Mouse (Mus musculus): ENCODE results near the gene Tanc1. TPM values are rescaled to one million over a fixed set of nuclear protein-coding genes. Genes with fewer than 3 reads are reported as not detected.
A peak's percentile ranks its signal among the peaks of the same experiment; 100 is the strongest.

Tanc1 gene
- polyA plus RNA-seq, 1 experiment from 2014 or later, result 2.4 TPM

DNA sequence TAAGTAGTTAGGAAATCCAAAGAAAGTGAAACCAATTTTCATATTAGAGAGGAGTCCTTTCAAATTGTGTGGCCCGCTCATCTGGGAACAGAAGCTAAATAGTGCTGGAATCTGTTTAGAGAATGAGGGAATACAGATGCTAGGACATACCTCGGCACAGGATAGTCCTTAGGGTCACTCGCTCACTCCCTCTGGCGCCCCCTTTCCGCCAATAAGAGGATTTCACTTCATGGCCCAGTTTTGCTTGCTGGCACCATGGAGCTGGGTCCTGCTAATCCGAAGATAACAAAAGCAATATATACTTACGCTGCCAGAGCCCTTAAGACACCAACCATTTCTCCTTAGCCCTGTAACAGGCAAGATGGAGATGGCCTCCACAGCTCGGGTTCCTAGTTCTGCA, 15.3 kb upstream of the Tanc1 start:
- Histone ChIP-seq H3K4me2 (no peak overlapping the region), H3K9me3 (replicated peaks) (no peaks in the 10 kb centered on the region), H3K9ac (no peak overlapping the region), H3K27ac (replicated peaks) (no peak overlapping the region), H3K4me1 (replicated peaks) (0 out of 2 replicates have a peak, but pooled peaks cover 5% of the 10 kb centered on the region), H3K36me3 (replicated peaks) (no peaks in the 10 kb centered on the region), H3K27me3 (no peaks in the 10 kb centered on the region), H3K4me3 (replicated peaks) (no peak overlapping the region)
- ATAC-seq (ENCODE audit: insufficient read depth), result no peak
- 44% methylated on average over 8 of the region's 8 CpGs for WGBS (ENCODE audit: insufficient replicate concordance)

DNA sequence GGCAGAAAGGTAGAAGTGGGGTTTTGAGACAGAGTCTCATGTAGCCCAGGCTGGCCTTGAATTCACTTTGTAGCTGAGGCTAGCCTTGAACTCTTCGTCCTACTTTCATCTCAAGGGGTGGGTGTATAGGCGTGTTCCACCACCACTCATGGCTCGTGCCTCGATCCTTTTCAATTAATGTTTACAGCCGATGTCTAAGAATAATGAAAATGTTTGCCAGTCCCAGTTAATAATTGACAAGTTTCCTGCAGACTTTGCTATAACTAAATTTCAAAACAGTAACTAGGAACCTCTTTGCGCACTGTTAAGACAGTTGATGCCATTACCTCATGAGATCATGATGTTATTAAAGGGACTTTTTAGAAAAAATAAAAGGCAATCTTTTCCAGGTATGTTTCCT, 13.6 kb upstream of the Tanc1 start:
- H3K36me3 ChIP-seq (replicated peaks), result no peaks in the 10 kb centered on the region
- no peaks in the 10 kb centered on the region for H3K9me3 ChIP-seq (replicated peaks)
- no peak overlapping the region for H3K9ac ChIP-seq
- no peaks in the 10 kb centered on the region for H3K27me3 ChIP-seq
- WGBS (ENCODE audit: insufficient replicate concordance), result 62% methylated on average over 6 of the region's 6 CpGs
- H3K4me2 ChIP-seq, result peak overlapping the region; percentile 31
- no peak for ATAC-seq (ENCODE audit: insufficient read depth)
- 0 out of 2 replicates have a peak, but pooled peaks cover 5% of the 10 kb centered on the region for H3K4me1 ChIP-seq (replicated peaks)
- no peak overlapping the region for H3K4me3 ChIP-seq (replicated peaks)
- H3K27ac ChIP-seq (replicated peaks), result peak overlapping the region; percentile 51; the same call in 1 of the 2 replicates

DNA sequence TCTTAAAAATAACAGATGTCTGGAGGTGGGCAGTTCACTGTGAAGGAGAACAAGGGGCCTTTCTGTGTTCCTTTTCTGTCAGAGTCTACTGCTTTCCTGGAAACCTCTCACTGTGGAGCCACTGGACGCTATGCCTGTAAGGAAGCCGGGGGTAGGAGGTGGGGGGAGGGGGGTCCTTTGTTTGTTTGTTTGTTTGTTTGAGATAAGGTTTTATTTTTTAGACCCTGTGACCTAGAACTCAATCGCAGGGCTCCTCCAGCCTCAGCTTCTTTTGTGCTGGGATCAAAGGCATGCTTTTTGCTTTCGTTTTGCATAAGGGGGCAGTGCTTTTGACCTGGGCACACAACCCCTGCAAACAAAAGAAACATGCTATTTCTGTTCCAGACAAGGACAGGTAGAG, 12.9 kb upstream of the Tanc1 start:
- Histone ChIP-seq H3K4me1 (replicated peaks) (0 out of 2 replicates have a peak, but pooled peaks cover 5% of the 10 kb centered on the region), H3K27me3 (no peaks in the 10 kb centered on the region), H3K36me3 (replicated peaks) (no peaks in the 10 kb centered on the region), H3K9me3 (replicated peaks) (no peaks in the 10 kb centered on the region), H3K9ac (no peak overlapping the region), H3K27ac (replicated peaks) (peak overlapping the region; percentile 51), H3K4me3 (replicated peaks) (no peak overlapping the region; the same call in 1 of the 2 replicates), H3K4me2 (peak overlapping the region; percentile 31)
- ATAC-seq (ENCODE audit: insufficient read depth), result no peak
- 17% methylated on average over 4 of the region's 4 CpGs for WGBS (ENCODE audit: insufficient replicate concordance)

DNA sequence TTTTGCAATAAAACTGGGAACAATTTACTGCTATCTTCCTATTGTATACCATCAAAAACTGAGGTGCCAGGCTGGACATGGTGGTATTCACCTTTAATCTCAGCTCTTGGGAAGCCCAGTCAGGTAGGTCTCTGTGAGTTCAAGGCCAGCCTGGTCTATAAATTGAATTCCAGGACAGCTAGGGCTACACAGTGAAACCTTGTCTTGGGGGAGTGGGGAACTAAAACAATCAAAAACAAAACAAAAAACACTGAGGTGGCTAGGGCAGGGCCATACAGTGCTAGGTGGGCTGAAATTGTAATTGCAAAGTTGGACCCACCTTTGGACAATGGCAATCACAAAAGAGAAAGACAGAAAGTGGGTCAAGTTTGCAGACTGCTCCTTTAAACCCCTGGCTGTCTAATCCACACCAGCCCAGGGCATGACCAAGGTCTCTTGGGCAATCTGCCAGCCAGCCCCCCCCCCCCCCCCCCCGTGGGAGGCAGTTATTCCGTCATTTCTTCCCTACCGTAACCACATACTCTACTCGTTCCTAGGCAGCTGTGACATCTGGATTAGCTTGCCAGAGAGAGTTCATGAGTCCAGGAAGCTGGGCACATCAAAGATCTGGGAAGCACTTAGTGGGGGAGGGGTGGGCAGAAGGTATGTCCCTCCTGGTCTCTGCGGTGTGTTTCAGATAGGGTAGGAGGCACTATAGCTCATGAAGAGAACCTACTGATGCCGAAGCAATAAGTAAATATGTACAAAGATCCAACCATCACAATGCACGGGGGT, 12.3 kb upstream of the Tanc1 start:
- Histone ChIP-seq H3K9ac (no peak overlapping the region), H3K27ac (replicated peaks) (peak overlapping the region; percentile 38; the same call in 1 of the 2 replicates), H3K9me3 (replicated peaks) (no peaks in the 10 kb centered on the region), H3K27me3 (no peaks in the 10 kb centered on the region), H3K4me2 (peak overlapping the region; percentile 31; the same call in 1 of the 2 replicates), H3K4me1 (replicated peaks) (0 out of 2 replicates have a peak, but pooled peaks cover 5% of the 10 kb centered on the region), H3K4me3 (replicated peaks) (no peak overlapping the region), H3K36me3 (replicated peaks) (no peaks in the 10 kb centered on the region)
- 10% methylated on average over 7 of the region's 7 CpGs for WGBS (ENCODE audit: insufficient replicate concordance)
- ATAC-seq (ENCODE audit: insufficient read depth), result peak; percentile 28; the same call in 1 of the 2 replicates

DNA sequence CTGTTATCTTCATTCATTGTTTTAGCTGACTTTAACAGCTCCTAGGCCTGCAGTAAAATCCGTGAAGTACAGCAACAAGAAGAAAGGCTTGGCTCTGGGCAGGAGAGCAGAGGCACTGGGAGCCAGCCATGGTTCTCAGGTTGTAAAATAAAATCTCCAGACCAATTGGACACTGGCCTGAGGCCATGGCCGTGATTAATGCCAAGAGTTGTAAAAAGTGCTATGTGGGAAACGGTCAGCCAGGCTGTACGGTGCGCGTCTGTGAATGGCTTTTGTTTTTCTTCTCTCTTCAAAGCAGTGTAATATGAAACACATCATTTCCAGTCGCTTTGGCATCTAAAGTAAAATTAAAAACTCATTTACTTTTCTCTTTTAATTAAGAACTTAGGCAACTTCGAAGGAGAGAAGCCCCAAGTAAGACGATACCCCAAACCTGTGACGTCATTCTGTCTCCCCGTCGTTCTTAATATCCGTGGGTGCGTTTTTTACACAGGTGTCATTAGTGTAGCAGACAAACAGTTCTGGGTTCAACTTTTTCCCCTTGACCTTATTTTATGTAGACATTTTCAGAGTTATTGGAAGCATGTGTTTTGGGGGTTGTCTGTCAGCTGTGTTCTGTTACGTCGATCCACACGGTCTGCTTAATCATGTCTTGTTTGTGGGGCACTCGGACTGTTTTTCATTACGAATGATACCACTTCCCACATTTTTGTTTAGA, 11.6 kb upstream of the Tanc1 start:
- 74% methylated on average over 19 of the region's 19 CpGs for WGBS (ENCODE audit: insufficient replicate concordance)
- Histone ChIP-seq H3K9me3 (replicated peaks) (no peaks in the 10 kb centered on the region), H3K4me3 (replicated peaks) (no peak overlapping the region), H3K36me3 (replicated peaks) (no peaks in the 10 kb centered on the region), H3K4me1 (replicated peaks) (0 out of 2 replicates have a peak, but pooled peaks cover 5% of the 10 kb centered on the region), H3K9ac (no peak overlapping the region), H3K4me2 (no peak overlapping the region), H3K27me3 (no peaks in the 10 kb centered on the region), H3K27ac (replicated peaks) (no peak overlapping the region; the same call in 1 of the 2 replicates)
- no peak for ATAC-seq (ENCODE audit: insufficient read depth)

DNA sequence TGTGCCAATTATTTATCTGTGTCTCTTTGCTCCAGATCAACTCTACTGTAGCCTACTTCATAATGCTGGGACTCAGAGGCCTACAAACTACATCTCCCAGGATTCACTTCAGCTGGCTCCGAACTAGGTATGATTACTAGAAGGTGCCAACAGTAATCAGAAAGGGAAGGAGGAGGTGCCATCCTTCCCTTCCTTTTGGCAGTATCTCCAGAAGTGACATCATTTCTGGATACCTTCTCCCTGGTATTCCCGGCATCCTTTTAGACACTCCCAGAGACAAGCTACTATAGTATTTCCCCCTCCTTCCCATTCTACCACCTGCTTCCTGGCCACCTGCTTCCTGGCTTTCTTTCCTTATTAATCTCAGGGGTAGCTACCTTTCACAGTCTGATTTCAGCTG, 10.9 kb upstream of the Tanc1 start:
- 48% methylated on average over 2 of the region's 2 CpGs for WGBS (ENCODE audit: insufficient replicate concordance)
- no peak overlapping the region for H3K4me3 ChIP-seq (replicated peaks)
- H3K27ac ChIP-seq (replicated peaks), result no peak overlapping the region
- 0 out of 2 replicates have a peak, but pooled peaks cover 5% of the 10 kb centered on the region for H3K4me1 ChIP-seq (replicated peaks)
- H3K9me3 ChIP-seq (replicated peaks), result no peaks in the 10 kb centered on the region
- no peak overlapping the region for H3K9ac ChIP-seq
- H3K4me2 ChIP-seq, result no peak overlapping the region
- H3K36me3 ChIP-seq (replicated peaks), result no peaks in the 10 kb centered on the region
- H3K27me3 ChIP-seq, result no peaks in the 10 kb centered on the region
- ATAC-seq (ENCODE audit: insufficient read depth), result no peak

DNA sequence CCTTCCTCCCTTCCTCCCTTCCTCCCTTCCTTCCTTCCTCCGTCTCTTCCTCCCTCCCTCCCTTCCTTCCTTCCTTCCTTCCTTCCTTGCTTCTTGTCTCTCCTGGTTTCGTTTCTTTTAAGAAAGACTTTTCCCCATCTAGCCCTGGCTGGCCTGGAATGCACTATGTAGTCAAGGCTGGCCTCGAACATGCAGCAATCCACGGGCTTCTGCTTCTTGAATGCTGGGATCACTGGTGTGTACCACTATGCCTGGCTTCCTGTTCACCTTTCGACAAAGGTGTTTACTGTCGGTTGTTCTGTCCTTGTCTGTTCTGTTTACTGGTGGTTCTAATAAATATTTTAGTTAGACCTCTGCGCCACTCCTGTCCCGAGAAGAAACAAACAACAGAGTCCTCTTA, 10.4 kb upstream of the Tanc1 start:
- Histone ChIP-seq H3K4me2 (no peak overlapping the region), H3K27ac (replicated peaks) (no peak overlapping the region), H3K4me1 (replicated peaks) (0 out of 2 replicates have a peak, but pooled peaks cover 5% of the 10 kb centered on the region), H3K9ac (no peak overlapping the region), H3K27me3 (no peaks in the 10 kb centered on the region), H3K4me3 (replicated peaks) (no peak overlapping the region), H3K9me3 (replicated peaks) (no peaks in the 10 kb centered on the region), H3K36me3 (replicated peaks) (no peaks in the 10 kb centered on the region)
- 59% methylated on average over 8 of the region's 8 CpGs for WGBS (ENCODE audit: insufficient replicate concordance)
- ATAC-seq (ENCODE audit: insufficient read depth), result no peak

DNA sequence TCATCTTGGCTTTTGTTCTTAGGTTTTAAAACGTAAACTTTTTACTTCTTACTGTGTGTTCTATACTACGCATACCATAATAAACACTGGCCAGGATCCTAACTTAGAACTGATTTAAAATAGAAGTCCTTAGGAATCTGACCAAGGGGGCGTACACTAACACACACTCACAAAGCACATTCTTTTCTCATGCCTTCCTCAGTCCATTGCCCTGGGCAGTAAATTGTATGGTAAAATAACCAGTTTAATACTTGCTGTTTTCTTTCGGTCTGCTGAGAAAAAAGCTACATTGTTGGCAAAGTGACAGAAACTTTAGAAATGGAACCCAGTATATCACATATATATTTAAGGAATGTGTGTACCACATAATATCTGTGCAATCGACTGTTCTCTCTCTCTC, 2.9 kb upstream of the Tanc1 start:
- Histone ChIP-seq H3K27me3 (peaks cover 56% of the 10 kb centered on the region), H3K4me2 (no peak overlapping the region), H3K27ac (replicated peaks) (no peak overlapping the region), H3K9me3 (replicated peaks) (no peaks in the 10 kb centered on the region), H3K9ac (no peak overlapping the region), H3K4me1 (replicated peaks) (peaks cover 5% of the 10 kb centered on the region; the same call in 1 of the 2 replicates), H3K36me3 (replicated peaks) (no peaks in the 10 kb centered on the region), H3K4me3 (replicated peaks) (no peak overlapping the region)
- ATAC-seq (ENCODE audit: insufficient read depth), result no peak
- WGBS (ENCODE audit: insufficient replicate concordance), result 64% methylated on average over 5 of the region's 5 CpGs

DNA sequence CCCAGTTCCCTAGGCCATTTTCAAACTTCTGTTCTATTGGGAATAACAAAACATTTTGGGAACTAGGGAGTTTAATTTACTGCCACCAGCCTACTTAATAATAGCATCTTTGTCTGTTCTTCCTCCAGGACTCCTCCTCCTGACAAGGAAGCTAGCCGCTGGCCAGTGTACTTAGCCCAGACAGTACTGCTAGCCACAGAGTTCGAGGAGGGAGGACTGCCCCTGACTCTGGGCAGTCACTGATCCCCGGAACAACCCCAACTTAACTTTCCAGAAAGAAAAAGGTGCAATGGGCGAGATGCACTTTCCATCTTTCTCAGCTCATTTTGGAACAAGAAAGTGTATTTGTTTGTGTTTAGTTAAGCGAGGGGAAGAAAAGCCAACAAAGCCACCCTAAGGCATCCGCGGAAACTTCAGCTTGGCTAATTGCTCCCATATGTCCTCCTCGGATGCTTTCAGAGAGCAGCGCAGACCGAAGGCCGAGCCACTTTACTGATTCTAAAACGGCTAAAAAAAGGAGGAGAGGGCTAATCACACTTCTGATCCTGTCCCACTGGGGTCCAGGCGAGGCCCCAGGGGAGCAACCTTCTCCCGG, 529 bp upstream of the Tanc1 start:
- Histone ChIP-seq H3K27me3 (peaks cover 74% of the 10 kb centered on the region), H3K4me3 (replicated peaks) (peak overlapping the region; percentile 63), H3K27ac (replicated peaks) (peak overlapping the region; percentile 12; the same call in 1 of the 2 replicates), H3K4me1 (replicated peaks) (peaks cover 10% of the 10 kb centered on the region), H3K9me3 (replicated peaks) (no peaks in the 10 kb centered on the region), H3K9ac (peak overlapping the region; percentile 35; the same call in 1 of the 2 replicates), H3K4me2 (peak overlapping the region; percentile 73), H3K36me3 (replicated peaks) (no peaks in the 10 kb centered on the region)
- ATAC-seq (ENCODE audit: insufficient read depth), result peak; percentile 24; the same call in 1 of the 2 replicates
- WGBS (ENCODE audit: insufficient replicate concordance), result 4% methylated on average over 14 of the region's 14 CpGs

DNA sequence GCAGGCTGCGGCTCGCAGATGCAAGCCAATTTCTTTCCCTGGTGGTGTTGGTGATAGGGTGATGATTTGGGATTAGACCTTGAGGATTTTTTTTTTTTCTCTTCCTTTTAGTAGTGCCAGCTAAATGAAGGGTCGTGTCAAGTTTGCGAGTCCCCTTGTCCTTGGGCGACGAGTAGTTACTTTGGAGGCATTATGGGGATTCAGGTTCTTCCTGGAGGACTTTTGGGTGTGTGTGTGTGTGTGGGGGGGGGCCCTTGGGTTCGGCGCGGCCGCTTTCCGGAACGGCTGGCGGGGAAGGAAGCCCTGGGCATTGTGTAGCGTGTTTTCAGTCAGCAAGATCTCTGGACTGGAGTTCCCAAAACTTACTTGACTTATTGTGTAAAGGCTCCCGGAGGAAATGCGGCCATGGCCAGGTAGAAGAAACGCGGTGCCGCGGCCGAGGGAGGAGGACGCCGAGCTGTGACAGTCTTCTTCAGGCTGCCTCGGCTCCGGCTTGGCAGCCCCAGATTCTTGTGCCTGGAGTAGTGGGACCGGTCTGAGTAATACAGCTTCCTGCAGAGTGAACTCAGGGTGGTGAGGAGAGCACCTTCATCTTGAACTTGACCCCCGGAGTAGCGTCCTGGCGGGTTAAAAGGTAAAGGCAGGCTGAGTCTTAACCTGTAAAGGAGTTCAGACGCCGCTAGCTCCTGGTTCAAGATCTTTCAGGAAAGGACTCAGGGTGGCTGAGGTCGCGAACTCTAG, 1.1 kb downstream of the Tanc1 start:
- Histone ChIP-seq H3K4me3 (replicated peaks) (peak overlapping the region; percentile 63), H3K4me2 (peak overlapping the region; percentile 73), H3K4me1 (replicated peaks) (peaks cover 10% of the 10 kb centered on the region), H3K36me3 (replicated peaks) (no peaks in the 10 kb centered on the region), H3K27me3 (peaks cover 72% of the 10 kb centered on the region), H3K9ac (peak overlapping the region; percentile 56), H3K27ac (replicated peaks) (no peak overlapping the region), H3K9me3 (replicated peaks) (no peaks in the 10 kb centered on the region)
- WGBS (ENCODE audit: insufficient replicate concordance), result 1% methylated on average over 33 of the region's 33 CpGs
- ATAC-seq (ENCODE audit: insufficient read depth), result no peak
